Mouse (Mus musculus): ENCODE measurements around the gene Rft1.

DNA sequence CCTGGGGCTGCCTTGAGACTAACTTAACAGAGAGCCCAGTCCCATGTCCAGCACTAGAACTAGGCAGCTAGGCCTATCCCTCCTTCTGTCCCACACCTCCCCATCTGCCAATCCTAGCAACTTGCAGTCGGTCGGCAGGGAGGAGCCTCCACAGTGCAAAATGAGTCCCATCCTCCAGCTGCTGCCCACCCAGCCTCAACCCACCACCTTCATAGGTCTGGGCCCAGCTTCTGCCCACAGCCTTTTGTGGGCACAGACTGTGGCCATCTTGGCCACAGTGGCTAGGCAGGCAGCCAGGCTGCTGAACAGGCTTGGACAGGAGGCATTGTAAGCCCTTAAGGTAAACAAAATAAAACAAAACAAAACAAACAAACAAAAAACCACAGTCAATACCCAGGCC, 22.3 kb upstream of the Rft1 start:
- no peak for TF ChIP-seq POLR2A (IDR thresholded peaks at IDR 0.05; ENCODE audit: insufficient read depth, low read length)
- TF ChIP-seq EP300 (IDR thresholded peaks at IDR 0.05; ENCODE audit: insufficient read depth, low read depth, low read length): no peak

Data from ES-Bruce4 (cell line).